Mouse (Mus musculus): ENCODE measurements around the gene Gm10645.

DNA sequence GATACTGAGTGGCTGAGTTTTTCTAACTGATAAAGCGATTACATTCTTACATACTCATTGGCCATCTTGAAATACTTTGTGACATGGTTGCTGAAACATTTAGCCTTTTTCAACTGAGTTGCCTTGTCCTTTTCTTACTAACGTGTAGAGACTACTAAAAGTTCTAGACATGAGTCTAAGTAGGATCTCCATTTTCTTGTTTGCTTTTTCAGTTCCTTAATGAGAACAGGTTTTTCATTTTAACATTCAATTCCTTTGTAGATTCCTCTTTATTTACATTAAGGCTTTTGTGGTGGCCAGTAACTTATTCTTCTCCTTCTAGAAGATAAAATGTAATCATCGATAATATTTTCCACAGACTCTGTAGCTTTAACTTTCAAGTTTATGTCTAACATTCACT, 3.2 kb upstream of the Gm10645 start:
- TF ChIP-seq POLR2A (IDR thresholded peaks at IDR 0.05; ENCODE audit: control insufficient read depth in 1 of 2, insufficient read depth in 1 of 2, low read depth in 1 of 2, low read length in 2 of 2, poor library complexity in 1 of 2) (no peak), GATA1 (IDR thresholded peaks at IDR 0.05; ENCODE audit: low read depth, low read length) (no peak), MYC (IDR thresholded peaks at IDR 0.05; ENCODE audit: low read depth, low read length) (no peak), ZNF384 (IDR thresholded peaks at IDR 0.05; ENCODE audit: low read depth, low read length) (no peak), EP300 (IDR thresholded peaks at IDR 0.05; ENCODE audit: low read depth in 1 of 2, low read length in 2 of 2) (no peak), CTCF (IDR thresholded peaks at IDR 0.05 in 2 of 3, conservative IDR thresholded peaks at IDR 0.05 in 1 of 3; ENCODE audit: control insufficient read depth in 1 of 3, insufficient read depth in 1 of 3, low read depth in 2 of 3, low read length in 3 of 3, poor library complexity in 1 of 3, severe bottlenecking in 1 of 3) (no peak), CHD2 (IDR thresholded peaks at IDR 0.05; ENCODE audit: low read length) (no peak), POLR2AphosphoS5 (IDR thresholded peaks at IDR 0.05; ENCODE audit: borderline replicate concordance, low read depth, low read length) (no peak), MAZ (IDR thresholded peaks at IDR 0.05; ENCODE audit: low read depth, low read length) (no peak), NELFE (IDR thresholded peaks at IDR 0.05; ENCODE audit: low read depth, low read length) (no peak), HCFC1 (IDR thresholded peaks at IDR 0.05; ENCODE audit: low read depth, low read length) (no peak)
